ENCODE assay signal across 8 mouse cellular contexts in genomic region chrX:76123355-76123754, GRCm38 (mm10).
DNase-seq lines count a peak whose midpoint lies in the region; ATAC-seq and TF ChIP-seq lines count a peak whose summit lies in the region.
"Had no signal": no experiment of that assay in that cellular context is flagged by ENCODE, and none has a peak within 500 bp of the region (broad histone marks: within the 10 kb centered on the region; RNA-seq: fewer than 3 reads in every experiment).

No protein-coding gene starts in this region.

- no peaks in the 10 kb centered on the region for H3K9me3 ChIP-seq in hindbrain, embryonic 13.5 days
- H3K9me3 ChIP-seq in hindbrain, embryonic 10.5 days = no peaks in the 10 kb centered on the region
- no peaks in the 10 kb centered on the region for H3K9me3 ChIP-seq in hindbrain, postnatal 0 days (ENCODE audit: low read length)
- H3K9me3 ChIP-seq: limb, embryonic 15.5 days had no signal

- H3K9ac ChIP-seq in hindbrain, embryonic 13.5 days = no peak overlapping the region
- H3K9ac ChIP-seq in hindbrain, postnatal 0 days (replicated peaks; ENCODE audit: low read length) = no peak overlapping the region
- H3K9ac ChIP-seq: limb, embryonic 15.5 days had no signal

- no peak overlapping the region for H3K4me3 ChIP-seq in hindbrain, embryonic 13.5 days
- H3K4me3 ChIP-seq in hindbrain, embryonic 10.5 days = no peak overlapping the region
- H3K4me3 ChIP-seq in hindbrain, postnatal 0 days (ENCODE audit: low read length) = no peak overlapping the region
- H3K4me3 ChIP-seq: limb, embryonic 15.5 days had no signal

- ATAC-seq in hindbrain, embryonic 13.5 days (ENCODE audit: low FRiP score) = peak; percentile 54; the same call in 1 of the 2 replicates
- 0 out of 2 replicates have a peak, but pooled peaks have one; percentile 4 for ATAC-seq in hindbrain, postnatal 0 days

- no peak overlapping the region for H3K27ac ChIP-seq in hindbrain, embryonic 13.5 days
- H3K27ac ChIP-seq in hindbrain, embryonic 10.5 days = no peak overlapping the region
- H3K27ac ChIP-seq in hindbrain, postnatal 0 days = no peak overlapping the region
- H3K27ac ChIP-seq: limb, embryonic 15.5 days had no signal

- no peak for TF ChIP-seq CTCF in hindbrain, postnatal 0 days (IDR thresholded peaks at IDR 0.05; ENCODE audit: low read depth)

- H3K4me1 ChIP-seq in hindbrain, embryonic 13.5 days (replicated peaks) = no peaks in the 10 kb centered on the region
- H3K4me1 ChIP-seq in hindbrain, embryonic 10.5 days (replicated peaks) = no peaks in the 10 kb centered on the region
- H3K4me1 ChIP-seq in hindbrain, postnatal 0 days (ENCODE audit: insufficient read depth, low read length) = no peaks in the 10 kb centered on the region
- H3K4me1 ChIP-seq: limb, embryonic 15.5 days had no signal

- no peaks in the 10 kb centered on the region for H3K27me3 ChIP-seq in hindbrain, embryonic 13.5 days
- H3K27me3 ChIP-seq in hindbrain, embryonic 10.5 days (ENCODE audit: insufficient read depth, poor library complexity, severe bottlenecking) = no peaks in the 10 kb centered on the region
- no peaks in the 10 kb centered on the region for H3K27me3 ChIP-seq in hindbrain, postnatal 0 days (ENCODE audit: insufficient read depth, low read length)
- H3K27me3 ChIP-seq: limb, embryonic 15.5 days had no signal

- H3K4me2 ChIP-seq in hindbrain, embryonic 13.5 days = no peak overlapping the region
- H3K4me2 ChIP-seq in hindbrain, postnatal 0 days (ENCODE audit: low read depth, low read length) = no peak overlapping the region
- H3K4me2 ChIP-seq: limb, embryonic 15.5 days had no signal

- 44% methylated on average over 2 of the region's 2 CpGs for WGBS in hindbrain, embryonic 13.5 days
- WGBS in hindbrain, embryonic 10.5 days = 59% methylated on average over 2 of the region's 2 CpGs
- 40% methylated on average over 2 of the region's 2 CpGs for WGBS in hindbrain, postnatal 0 days

- DNase-seq in hindbrain, embryonic 10.5 days (ENCODE audit: low spot score) = no peak
- peak; percentile 2 for DNase-seq in urinary bladder, postnatal 14 days (ENCODE audit: low spot score)
- no peak for DNase-seq in urinary bladder, postnatal 10 days (ENCODE audit: low spot score)
- DNase-seq in hindbrain, postnatal 0 days (ENCODE audit: low spot score) = peak; percentile 74
- no peak for DNase-seq in T-cell, adult 2 months (ENCODE audit: low spot score)
- DNase-seq in adrenal gland, adult 8-10 months = no peak

- no peaks in the 10 kb centered on the region for H3K36me3 ChIP-seq in hindbrain, embryonic 13.5 days
- no peaks in the 10 kb centered on the region for H3K36me3 ChIP-seq in hindbrain, embryonic 10.5 days
- H3K36me3 ChIP-seq in hindbrain, postnatal 0 days (ENCODE audit: insufficient read depth, low read length) = no peaks in the 10 kb centered on the region
- H3K36me3 ChIP-seq: limb, embryonic 15.5 days had no signal

Comparison
In these comparisons a context has a peak if more than half of its experiments do, and no peak if none do; other contexts are left out.
1. DNase-seq: peak in urinary bladder, postnatal 14 days (single experiment) and hindbrain, postnatal 0 days (single experiment); none in hindbrain, embryonic 10.5 days (single experiment), urinary bladder, postnatal 10 days (single experiment), T-cell, adult 2 months (single experiment) and adrenal gland, adult 8-10 months (single experiment).